Mouse (Mus musculus) lung, postnatal 0 days (tissue): ENCODE measurements at regions not wholly inside any gene's neighbourhood (a gene's known extent, or its start where the extent isn't known, plus 50 kb on each side); places are given as distances from the start of the nearest gene placed in this dataset.

Experiments used
- ATAC-seq: fragments of 200-750 bp; cut with Nextera tagmentation; 2 replicates; pipeline ENCODE4 v1.8.0; 2017; ENCODE audit warnings: moderate library complexity
- DNase-seq: peaks from one replicate; pipeline ENCODE4 v3.0.0-alpha.2; 2016; ENCODE audit warnings: low spot score
- H3K27ac ChIP-seq: fragments of 300-500 bp; sonication (generic); 2 replicates; pipeline ENCODE4 v1.5.1; 2014; ENCODE audit warnings: antibody characterized with exemption, mild to moderate bottlenecking, low read length, mixed read lengths
- H3K27me3 ChIP-seq: fragments of 300-500 bp; sonication (generic); replicated peaks from 2 replicates; pipeline ENCODE4 v1.6.1; 2014; ENCODE audit warnings: low read length, mixed read lengths; ENCODE audit not compliant: insufficient read depth
- H3K36me3 ChIP-seq: fragments of 300-500 bp; sonication (generic); 2 replicates; pipeline ENCODE4 v1.6.1; 2014; ENCODE audit warnings: low read length, mixed read lengths; ENCODE audit not compliant: insufficient read depth
- H3K4me1 ChIP-seq: fragments of 300-500 bp; sonication (generic); 2 replicates; pipeline ENCODE4 v1.6.1; 2014; ENCODE audit warnings: antibody characterized with exemption, low read depth, low read length, mixed read lengths; ENCODE audit not compliant: insufficient read depth
- H3K4me2 ChIP-seq: fragments of 300-500 bp; sonication (generic); replicated peaks from 2 replicates; pipeline ENCODE4 v1.6.1; 2014; ENCODE audit warnings: low read depth, mild to moderate bottlenecking, low read length, moderate library complexity, mixed read lengths
- H3K4me3 ChIP-seq: fragments of 300-500 bp; sonication (generic); 2 replicates; pipeline ENCODE4 v1.5.1; 2014; ENCODE audit warnings: low read depth, low read length
- H3K9ac ChIP-seq: fragments of 300-500 bp; sonication (generic); replicated peaks from 2 replicates; pipeline ENCODE4 v1.6.1; 2014; ENCODE audit warnings: low read depth, mild to moderate bottlenecking
- H3K9me3 ChIP-seq: fragments of 300-500 bp; sonication (generic); 2 replicates; pipeline ENCODE4 v1.6.1; 2016; ENCODE audit warnings: low read length, mixed read lengths
- CTCF ChIP-seq: IDR thresholded peaks from 2 replicates; pipeline ENCODE4 v1.5.1; 2016; ENCODE audit warnings: antibody characterized with exemption, mild to moderate bottlenecking
- EP300 ChIP-seq: IDR thresholded peaks from 2 replicates; pipeline ENCODE4 v1.6.1; 2016; ENCODE audit warnings: antibody characterized with exemption, mild to moderate bottlenecking, control low read depth
- WGBS: fragments of 180-500 bp; shearing (Covaris S2); extraction: QIAGEN DNeasy Blood & Tissue Kit; methylation state at CpG from one replicate; pipeline ENCODE4 v1.1.7; 2014; 5-methylcytosine and 5-hydroxymethylcytosine counted together

- no peak for DNase-seq
Measured at GRCm38 (mm10) chr3:118445360-118445759, 116.6 kb upstream of the Dpyd start.

GRCm38 (mm10) chr3:118459636-118460035, 102.3 kb upstream of the Dpyd start:
- H3K4me2 ChIP-seq = no peak overlapping the region
- DNase-seq (no peak), ATAC-seq (no peak)
- TF ChIP-seq EP300 = no peak
- no peak for TF ChIP-seq CTCF
- WGBS = 73% methylated on average over 2 of the region's 2 CpGs
- H3K9ac ChIP-seq = no peak overlapping the region
- H3K36me3 ChIP-seq = no peaks in the 10 kb centered on the region
- H3K27me3 ChIP-seq = no peaks in the 10 kb centered on the region
- no peaks in the 10 kb centered on the region for H3K4me1 ChIP-seq
- no peak overlapping the region for H3K4me3 ChIP-seq
- no peak overlapping the region for H3K27ac ChIP-seq
- H3K9me3 ChIP-seq = no peaks in the 10 kb centered on the region

More at GRCm38 (mm10) chr3:118445360-118445759, 116.6 kb upstream of the Dpyd start:
- H3K9me3 ChIP-seq = no peaks in the 10 kb centered on the region
- WGBS = 84% methylated on average over 4 of the region's 4 CpGs
- H3K9ac ChIP-seq = no peak overlapping the region
- H3K36me3 ChIP-seq = no peaks in the 10 kb centered on the region
- no peak overlapping the region for H3K4me2 ChIP-seq
- H3K4me3 ChIP-seq = no peak overlapping the region
- TF ChIP-seq EP300 (no peak), CTCF (no peak)
- H3K4me1 ChIP-seq = no peaks in the 10 kb centered on the region
- ATAC-seq = no peak
- no peaks in the 10 kb centered on the region for H3K27me3 ChIP-seq
- H3K27ac ChIP-seq = no peak overlapping the region

- TF ChIP-seq EP300 = no peak
- TF ChIP-seq CTCF = no peak
- no peak overlapping the region for H3K27ac ChIP-seq
- H3K36me3 ChIP-seq = no peaks in the 10 kb centered on the region
- no peak overlapping the region for H3K9ac ChIP-seq
- DNase-seq = no peak
- H3K4me1 ChIP-seq = no peaks in the 10 kb centered on the region
- ATAC-seq = no peak
- WGBS = 88% methylated on average over 2 of the region's 2 CpGs
- no peaks in the 10 kb centered on the region for H3K27me3 ChIP-seq
- H3K9me3 ChIP-seq = no peaks in the 10 kb centered on the region
- no peak overlapping the region for H3K4me3 ChIP-seq
- no peak overlapping the region for H3K4me2 ChIP-seq
Measured at GRCm38 (mm10) chr3:118465611-118466010, 96.3 kb upstream of the Dpyd start.

- ATAC-seq (no peak), DNase-seq (no peak)
- 75% methylated on average over 10 of the region's 10 CpGs for WGBS
- TF ChIP-seq EP300 (no peak), CTCF (no peak)
- H3K27ac ChIP-seq = no peak overlapping the region
- no peak overlapping the region for H3K9ac ChIP-seq
- no peaks in the 10 kb centered on the region for H3K9me3 ChIP-seq
- H3K4me2 ChIP-seq = no peak overlapping the region
- H3K4me1 ChIP-seq = no peaks in the 10 kb centered on the region
- H3K4me3 ChIP-seq = no peak overlapping the region
- no peaks in the 10 kb centered on the region for H3K36me3 ChIP-seq
- H3K27me3 ChIP-seq = no peaks in the 10 kb centered on the region
Measured at GRCm38 (mm10) chr3:118472215-118472799, 89.6 kb upstream of the Dpyd start.

GRCm38 (mm10) chr3:118478065-118478464, 83.9 kb upstream of the Dpyd start:
- Histone ChIP-seq H3K9ac (no peak overlapping the region), H3K27me3 (no peaks in the 10 kb centered on the region), H3K27ac (no peak overlapping the region), H3K4me2 (no peak overlapping the region), H3K36me3 (no peaks in the 10 kb centered on the region), H3K4me3 (no peak overlapping the region), H3K9me3 (no peaks in the 10 kb centered on the region), H3K4me1 (no peaks in the 10 kb centered on the region)
- no peak for DNase-seq
- TF ChIP-seq CTCF (no peak), EP300 (no peak)
- WGBS = 80% methylated on average over 8 of the region's 8 CpGs
- no peak for ATAC-seq

- H3K4me2 ChIP-seq = no peak overlapping the region
- H3K4me1 ChIP-seq = no peaks in the 10 kb centered on the region
- no peaks in the 10 kb centered on the region for H3K27me3 ChIP-seq
- TF ChIP-seq EP300 (no peak), CTCF (no peak)
- H3K27ac ChIP-seq = no peak overlapping the region
- no peaks in the 10 kb centered on the region for H3K36me3 ChIP-seq
- DNase-seq = no peak
- WGBS = 56% methylated on average over 8 of the region's 8 CpGs
- no peaks in the 10 kb centered on the region for H3K9me3 ChIP-seq
- no peak for ATAC-seq
- H3K4me3 ChIP-seq = no peak overlapping the region
- H3K9ac ChIP-seq = no peak overlapping the region
Measured at GRCm38 (mm10) chr3:118480515-118481248, 81.2 kb upstream of the Dpyd start.
